Mouse (Mus musculus) lung, embryonic 15.5 days (tissue): ENCODE results near the gene Vps29. TPM values are rescaled to one million over a fixed set of nuclear protein-coding genes. Genes with fewer than 3 reads are reported as not detected.

Source experiments
- ATAC-seq: fragments of 200-750 bp; cut with Nextera tagmentation; 2 replicates; pipeline ENCODE4 v1.8.0; 2017; ENCODE audit warnings: moderate number of reproducible peaks, borderline replicate concordance; ENCODE audit not compliant: low FRiP score, low TSS enrichment; ENCODE audit errors: extremely low read depth
- H3K27ac ChIP-seq: fragments of 300-500 bp; sonication (generic); 2 replicates; pipeline ENCODE4 v1.5.1; 2015; ENCODE audit warnings: moderate library complexity, mild to moderate bottlenecking, inconsistent platforms
- H3K27me3 ChIP-seq: fragments of 300-500 bp; sonication (generic); 2 replicates; pipeline ENCODE4 v1.6.1; 2015; ENCODE audit warnings: inconsistent platforms
- H3K36me3 ChIP-seq: fragments of 300-500 bp; sonication (generic); 2 replicates; pipeline ENCODE4 v1.6.1; 2015; ENCODE audit warnings: inconsistent platforms
- H3K4me1 ChIP-seq: fragments of 300-500 bp; sonication (generic); 2 replicates; pipeline ENCODE4 v1.6.1; 2015; ENCODE audit warnings: inconsistent platforms
- H3K4me2 ChIP-seq: fragments of 300-500 bp; sonication (generic); 2 replicates; pipeline ENCODE4 v1.6.1; 2015; ENCODE audit warnings: inconsistent platforms, mild to moderate bottlenecking, moderate library complexity
- H3K4me3 ChIP-seq: fragments of 300-500 bp; sonication (generic); 2 replicates; pipeline ENCODE4 v1.5.1; 2015; ENCODE audit warnings: mild to moderate bottlenecking, inconsistent platforms
- H3K9ac ChIP-seq: fragments of 300-500 bp; sonication (generic); 2 replicates; pipeline ENCODE4 v1.6.1; 2015; ENCODE audit warnings: inconsistent platforms
- H3K9me3 ChIP-seq: fragments of 300-500 bp; sonication (generic); 2 replicates; pipeline ENCODE4 v1.6.1; 2016; ENCODE audit warnings: inconsistent platforms
- WGBS: fragments of 180-500 bp; shearing (Covaris S2); methylation state at CpG from one replicate; pipeline ENCODE4 v1.1.7; 2015; 5-methylcytosine and 5-hydroxymethylcytosine counted together
- polyA plus RNA-seq: library from polyadenylated mRNA; unstranded; fragments of >200 nt; fragmentation: Nextera tagmentation; extraction: Ambion mirVana; gene quantifications from 2 replicates; pipeline ENCODE4 v1.2.1, GENCODE M21; 2015

Vps29 gene
- polyA plus RNA-seq, 1 experiment from 2014 or later: 224 TPM

DNA sequence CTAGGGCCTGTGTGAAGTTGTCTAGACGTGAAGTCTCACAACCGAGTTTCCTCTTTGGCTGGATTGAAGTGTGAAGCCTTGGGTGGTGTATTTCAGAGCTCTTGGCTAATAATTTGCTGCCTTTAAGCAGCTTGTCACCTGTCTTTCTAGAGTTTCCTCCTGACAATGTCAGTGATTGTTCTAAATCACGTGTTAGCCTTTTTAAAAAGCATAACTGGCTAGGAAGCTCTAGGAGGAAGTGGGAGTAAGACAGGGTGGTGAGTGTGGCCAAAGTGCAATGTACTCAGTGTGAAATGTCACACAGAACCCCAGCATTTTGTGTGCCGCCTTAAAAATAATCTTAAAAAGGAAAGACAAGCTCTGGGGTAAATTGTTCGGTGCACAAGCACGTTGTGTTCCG, 10.4 kb upstream of the Vps29 start:
- H3K4me2 ChIP-seq: no peak overlapping the region
- H3K4me1 ChIP-seq: no peaks in the 10 kb centered on the region
- H3K27ac ChIP-seq: no peak overlapping the region
- no peaks in the 10 kb centered on the region for H3K36me3 ChIP-seq
- 48% methylated on average over 7 of the region's 7 CpGs for WGBS
- no peak overlapping the region for H3K9ac ChIP-seq
- ATAC-seq: no peak
- H3K9me3 ChIP-seq: no peaks in the 10 kb centered on the region
- H3K4me3 ChIP-seq: no peak overlapping the region
- no peaks in the 10 kb centered on the region for H3K27me3 ChIP-seq

GRCm38 (mm10) chr5:122344260-122344659, 9.9 kb upstream of the Vps29 start:
- H3K9ac ChIP-seq: no peak overlapping the region
- H3K4me3 ChIP-seq: no peak overlapping the region
- no peaks in the 10 kb centered on the region for H3K27me3 ChIP-seq
- H3K4me2 ChIP-seq: no peak overlapping the region
- H3K27ac ChIP-seq: no peak overlapping the region
- 9% methylated on average over 5 of the region's 5 CpGs for WGBS
- H3K36me3 ChIP-seq: no peaks in the 10 kb centered on the region
- no peaks in the 10 kb centered on the region for H3K4me1 ChIP-seq
- H3K9me3 ChIP-seq: no peaks in the 10 kb centered on the region
- no peak for ATAC-seq

GRCm38 (mm10) chr5:122345777-122346176, 8.4 kb upstream of the Vps29 start:
- no peak overlapping the region for H3K4me3 ChIP-seq
- no peak overlapping the region for H3K9ac ChIP-seq
- no peaks in the 10 kb centered on the region for H3K36me3 ChIP-seq
- H3K27me3 ChIP-seq: no peaks in the 10 kb centered on the region
- WGBS: 71% methylated on average over 4 of the region's 4 CpGs
- no peaks in the 10 kb centered on the region for H3K9me3 ChIP-seq
- H3K4me1 ChIP-seq: no peaks in the 10 kb centered on the region
- ATAC-seq: no peak
- no peak overlapping the region for H3K4me2 ChIP-seq
- no peak overlapping the region for H3K27ac ChIP-seq

GRCm38 (mm10) chr5:122354492-122355067, 411 bp downstream of the Vps29 start:
- Histone ChIP-seq H3K27me3 (no peaks in the 10 kb centered on the region), H3K9me3 (no peaks in the 10 kb centered on the region), H3K27ac (peak overlapping the region; percentile 27), H3K4me1 (peaks cover 9% of the 10 kb centered on the region; the same call in 1 of the 2 replicates), H3K36me3 (peaks cover 5% of the 10 kb centered on the region; the same call in 1 of the 2 replicates), H3K9ac (peak overlapping the region; percentile 92), H3K4me2 (peak overlapping the region; percentile 78), H3K4me3 (peak overlapping the region; percentile 99)
- peak; percentile 50 for ATAC-seq
- WGBS: under 1% methylated on average over 36 of the region's 57 CpGs

DNA sequence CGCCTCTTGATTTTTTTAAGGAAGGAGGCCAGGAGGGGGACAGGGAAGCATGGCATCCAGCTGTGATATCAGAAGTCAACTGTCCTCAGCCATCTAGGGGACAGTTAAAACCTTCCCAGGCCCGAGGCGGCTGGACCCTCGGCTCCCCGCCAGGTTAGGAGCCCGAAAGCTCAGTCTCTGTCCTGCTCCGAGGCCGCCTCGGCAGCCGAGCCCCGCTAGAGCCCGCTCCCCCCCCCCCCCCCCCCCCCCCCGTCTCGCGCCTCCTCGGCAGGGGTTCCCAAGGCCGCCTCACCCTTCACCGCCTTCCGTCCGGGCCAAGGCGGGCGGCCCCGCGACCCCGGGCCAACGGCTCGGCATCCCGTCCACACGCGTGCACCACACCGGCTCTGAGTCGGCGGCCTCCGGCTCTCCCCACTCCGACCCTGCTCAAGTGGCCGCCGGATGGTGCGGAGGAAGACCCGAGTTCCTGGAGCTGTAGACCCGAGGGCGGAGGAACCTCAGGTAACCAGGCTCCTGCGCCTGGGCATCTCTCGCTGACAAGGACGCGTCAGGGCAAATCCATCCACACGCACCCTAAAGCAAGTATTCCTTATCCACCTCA, 17.5 kb downstream of the Vps29 start, which contains the start of gene Gpn3:
Gene Gpn3 (plus strand): TSS at position 286 of the 601 bp plus-strand sequence.
- no peaks in the 10 kb centered on the region for H3K9me3 ChIP-seq
- H3K27ac ChIP-seq: peak within 1 kb of the TSS; percentile 91
- WGBS: under 1% methylated on average over 26 of the region's 46 CpGs
- peak within 1 kb of the TSS; percentile 80 for H3K4me2 ChIP-seq
- ATAC-seq: peak; percentile 71
- peaks cover 19% of the 10 kb centered on the region for H3K4me1 ChIP-seq
- H3K4me3 ChIP-seq: peak within 1 kb of the TSS; percentile 79
- no peaks in the 10 kb centered on the region for H3K27me3 ChIP-seq
- peaks cover 28% of the 10 kb centered on the region for H3K36me3 ChIP-seq
- H3K9ac ChIP-seq: peak within 1 kb of the TSS; percentile 76

DNA sequence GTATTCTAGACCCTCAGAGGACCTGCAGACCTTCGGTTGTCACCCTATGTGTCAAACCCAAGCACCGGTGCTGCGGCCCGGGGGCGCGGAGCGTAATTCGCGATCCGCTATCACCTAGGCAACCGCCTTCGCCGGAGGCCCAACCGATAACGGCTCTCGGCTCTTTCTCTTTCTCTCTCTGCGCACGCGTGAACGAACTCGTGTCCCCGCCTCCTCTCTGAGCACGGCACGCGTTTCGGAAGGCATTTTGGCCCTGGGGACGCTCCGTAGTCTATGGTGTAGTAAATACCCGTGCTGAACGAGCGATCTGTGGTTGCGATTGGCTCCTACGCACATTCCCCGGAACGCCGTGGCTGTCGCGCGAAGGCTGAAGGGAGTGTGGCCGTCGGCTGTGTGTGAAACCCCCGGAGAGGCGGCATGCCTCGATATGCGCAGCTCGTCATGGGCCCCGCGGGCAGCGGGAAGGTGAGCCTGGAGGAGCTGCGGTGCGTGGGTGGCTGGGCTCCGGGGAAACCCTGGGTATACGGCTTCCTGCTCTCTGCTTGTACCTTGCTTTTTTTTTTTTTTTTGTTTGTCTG, 18.1 kb downstream of the Vps29 start, which contains the start of gene Fam216a:
Gene Fam216a (minus strand): TSS at position 173 of the 578 bp plus-strand sequence.
- no peaks in the 10 kb centered on the region for H3K27me3 ChIP-seq
- peak within 1 kb of the TSS; percentile 80 for H3K4me2 ChIP-seq
- no peaks in the 10 kb centered on the region for H3K9me3 ChIP-seq
- peak within 1 kb of the TSS; percentile 79 for H3K4me3 ChIP-seq
- peak within 1 kb of the TSS; percentile 91 for H3K27ac ChIP-seq
- under 1% methylated on average over 53 of the region's 53 CpGs for WGBS
- peaks cover 19% of the 10 kb centered on the region for H3K4me1 ChIP-seq
- peak; percentile 92 for ATAC-seq
- H3K9ac ChIP-seq: peak within 1 kb of the TSS; percentile 76
- peaks cover 22% of the 10 kb centered on the region for H3K36me3 ChIP-seq

- Histone ChIP-seq H3K27ac (peak overlapping the region; percentile 91), H3K36me3 (peaks cover 16% of the 10 kb centered on the region), H3K9ac (peak overlapping the region; percentile 76), H3K4me1 (peaks cover 19% of the 10 kb centered on the region), H3K4me3 (peak overlapping the region; percentile 79), H3K4me2 (peak overlapping the region; percentile 80), H3K27me3 (no peaks in the 10 kb centered on the region), H3K9me3 (no peaks in the 10 kb centered on the region)
- 7% methylated on average over 5 of the region's 5 CpGs for WGBS
- no peak; the same call in 1 of the 2 replicates for ATAC-seq
These were observed 18.7 kb downstream of the Vps29 start for GRCm38 (mm10) chr5:122372878-122373277.

DNA sequence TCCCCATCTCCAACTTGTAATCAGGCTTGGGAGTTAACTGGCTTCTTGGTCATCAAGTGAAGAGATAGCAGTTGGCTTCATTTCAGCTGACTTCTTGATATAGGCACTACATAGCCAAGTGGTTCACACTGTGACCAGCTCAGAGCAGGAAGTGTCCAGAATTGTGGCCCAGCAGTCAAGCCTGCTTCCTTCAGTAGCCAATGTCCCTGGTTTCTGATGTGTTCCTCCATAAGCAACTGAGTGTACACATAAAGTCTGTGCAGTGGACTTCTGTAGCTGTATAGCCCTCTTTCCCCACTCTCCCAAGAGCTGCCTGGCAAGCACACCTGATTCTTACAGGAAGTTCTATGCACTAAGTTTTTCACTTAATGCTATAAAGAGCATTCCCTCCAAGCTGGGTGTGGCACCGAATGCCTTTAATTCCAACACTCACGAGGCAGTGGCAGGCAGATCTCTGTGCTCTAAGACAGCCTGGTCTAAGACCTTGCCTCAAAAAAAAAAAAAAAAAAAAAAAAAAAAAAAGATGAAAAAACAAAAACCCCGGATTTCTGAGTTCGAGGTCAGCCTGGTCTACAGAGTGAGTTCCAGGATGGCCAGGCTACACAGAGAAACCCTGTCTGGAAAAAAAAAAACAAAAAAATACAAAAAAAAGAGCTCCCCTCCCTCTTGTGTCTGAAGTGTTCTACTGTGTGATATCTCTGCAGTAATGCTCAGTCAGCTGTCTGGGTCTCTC, 23.1 kb downstream of the Vps29 start:
- H3K4me3 ChIP-seq: no peak overlapping the region
- H3K4me2 ChIP-seq: no peak overlapping the region
- peaks cover 34% of the 10 kb centered on the region for H3K36me3 ChIP-seq
- H3K27me3 ChIP-seq: no peaks in the 10 kb centered on the region
- H3K9ac ChIP-seq: no peak overlapping the region
- no peak overlapping the region for H3K27ac ChIP-seq
- no peaks in the 10 kb centered on the region for H3K9me3 ChIP-seq
- 90% methylated on average over 4 of the region's 4 CpGs for WGBS
- ATAC-seq: no peak
- H3K4me1 ChIP-seq: peaks cover 11% of the 10 kb centered on the region

DNA sequence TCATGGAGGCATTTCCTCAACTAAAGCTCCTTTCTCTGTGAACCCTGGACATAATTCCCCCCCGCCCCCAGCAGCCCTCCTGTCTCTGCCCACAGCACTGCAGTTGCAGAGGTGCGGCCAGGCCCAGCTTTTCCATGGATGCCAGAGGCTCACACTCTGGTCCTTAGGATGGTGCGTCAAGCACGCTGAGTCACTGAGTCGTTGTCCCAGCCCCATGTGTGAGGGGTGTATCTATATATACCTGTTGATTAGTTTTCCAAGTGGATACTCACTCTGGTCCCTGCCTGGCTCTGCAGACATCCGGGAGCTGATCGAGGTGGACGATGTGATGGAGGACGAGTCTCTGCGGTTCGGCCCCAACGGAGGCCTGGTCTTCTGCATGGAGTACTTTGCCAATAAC, 24.0 kb downstream of the Vps29 start:
- ATAC-seq: no peak
- Histone ChIP-seq H3K4me3 (no peak overlapping the region), H3K9ac (no peak overlapping the region), H3K36me3 (peaks cover 40% of the 10 kb centered on the region), H3K4me1 (peaks cover 6% of the 10 kb centered on the region), H3K27ac (no peak overlapping the region), H3K27me3 (no peaks in the 10 kb centered on the region), H3K9me3 (no peaks in the 10 kb centered on the region), H3K4me2 (no peak overlapping the region)
- WGBS: 90% methylated on average over 12 of the region's 12 CpGs

GRCm38 (mm10) chr5:122379374-122380155, 25.4 kb downstream of the Vps29 start:
- H3K27me3 ChIP-seq: no peaks in the 10 kb centered on the region
- no peak overlapping the region for H3K4me2 ChIP-seq
- no peaks in the 10 kb centered on the region for H3K4me1 ChIP-seq
- no peaks in the 10 kb centered on the region for H3K9me3 ChIP-seq
- H3K4me3 ChIP-seq: no peak overlapping the region
- peaks cover 36% of the 10 kb centered on the region for H3K36me3 ChIP-seq
- ATAC-seq: peak; percentile 55; the same call in 1 of the 2 replicates
- H3K27ac ChIP-seq: no peak overlapping the region
- WGBS: 47% methylated on average over 11 of the region's 11 CpGs
- H3K9ac ChIP-seq: no peak overlapping the region

GRCm38 (mm10) chr5:122390006-122390405, 35.8 kb downstream of the Vps29 start:
- no peak overlapping the region for H3K4me3 ChIP-seq
- H3K36me3 ChIP-seq: no peaks in the 10 kb centered on the region
- H3K27me3 ChIP-seq: no peaks in the 10 kb centered on the region
- no peak overlapping the region for H3K4me2 ChIP-seq
- 89% methylated on average over 5 of the region's 5 CpGs for WGBS
- no peak overlapping the region for H3K9ac ChIP-seq
- peaks cover 13% of the 10 kb centered on the region for H3K4me1 ChIP-seq
- H3K27ac ChIP-seq: no peak overlapping the region
- no peaks in the 10 kb centered on the region for H3K9me3 ChIP-seq
- no peak for ATAC-seq
